Mouse (Mus musculus) embryonic facial prominence, embryonic 15.5 days (tissue): ENCODE data around the gene Tle1. TPM values are rescaled to one million over a fixed set of nuclear protein-coding genes. Genes with fewer than 3 reads are reported as not detected.

Experiments
- ATAC-seq: fragments of 200-750 bp; cut with Nextera tagmentation; 2 replicates; pipeline ENCODE4 v1.8.0; 2017; ENCODE audit warnings: low read depth, moderate TSS enrichment; ENCODE audit not compliant: insufficient number of reproducible peaks, low FRiP score, low TSS enrichment
- H3K27ac ChIP-seq: fragments of 300-500 bp; sonication (generic); replicated peaks from 2 replicates; pipeline ENCODE4 v1.5.1; 2015; ENCODE audit warnings: mild to moderate bottlenecking, inconsistent platforms
- H3K27me3 ChIP-seq: fragments of 300-500 bp; sonication (generic); 2 replicates; pipeline ENCODE4 v1.6.1; 2015; ENCODE audit warnings: inconsistent platforms
- H3K36me3 ChIP-seq: fragments of 300-500 bp; sonication (generic); 2 replicates; pipeline ENCODE4 v1.6.1; 2015; ENCODE audit warnings: mild to moderate bottlenecking, inconsistent platforms
- H3K4me1 ChIP-seq: fragments of 300-500 bp; sonication (generic); 2 replicates; pipeline ENCODE4 v1.6.1; 2015; ENCODE audit warnings: inconsistent platforms
- H3K4me2 ChIP-seq: fragments of 300-500 bp; sonication (generic); replicated peaks from 2 replicates; pipeline ENCODE4 v1.6.1; 2015; ENCODE audit warnings: mild to moderate bottlenecking, inconsistent platforms
- H3K4me3 ChIP-seq: fragments of 300-500 bp; sonication (generic); replicated peaks from 2 replicates; pipeline ENCODE4 v1.5.1; 2015; ENCODE audit warnings: mild to moderate bottlenecking, inconsistent platforms
- H3K9ac ChIP-seq: fragments of 300-500 bp; sonication (generic); 2 replicates; pipeline ENCODE4 v1.6.1; 2015; ENCODE audit warnings: inconsistent platforms
- H3K9me3 ChIP-seq: fragments of 300-500 bp; sonication (generic); replicated peaks from 2 replicates; pipeline ENCODE4 v1.6.1; 2016; ENCODE audit warnings: inconsistent platforms
- whole genome bisulfite sequencing: fragments of 180-500 bp; shearing (Covaris S2); methylation state at CpG from one replicate; pipeline ENCODE4 v1.1.7; 2015; 5-methylcytosine and 5-hydroxymethylcytosine counted together
- polyA plus RNA-seq: library from polyadenylated mRNA; unstranded; fragments of >200 nt; fragmentation: Nextera tagmentation; extraction: Ambion mirVana; gene quantifications from 2 replicates; pipeline ENCODE4 v1.2.1, GENCODE M21; 2015

Gene Tle1
- 25.8 and 28.9 TPM in 2 replicates for polyA plus RNA-seq

- ATAC-seq = peak; percentile 98
- peaks cover 35% of the 10 kb centered on the region for H3K4me1 ChIP-seq
- no peaks in the 10 kb centered on the region for H3K9me3 ChIP-seq
- peak within 1 kb of the TSS; percentile 83 for H3K9ac ChIP-seq
- H3K27ac ChIP-seq = peak within 1 kb of the TSS; percentile 96
- H3K27me3 ChIP-seq = no peaks in the 10 kb centered on the region
- no peaks in the 10 kb centered on the region for H3K36me3 ChIP-seq
- peak within 1 kb of the TSS; percentile 81 for H3K4me3 ChIP-seq
- under 1% methylated on average over 102 of the region's 107 CpGs for WGBS
- peak within 1 kb of the TSS; percentile 76 for H3K4me2 ChIP-seq
Measured at GRCm38 (mm10) chr4:72200559-72201409, at the start of gene Tle1. TSS of gene Tle1 (minus strand) at chr4:72200919.

- no peak overlapping the region for H3K27ac ChIP-seq
Measured at GRCm38 (mm10) chr4:72233584-72234219, 33.0 kb upstream of the Tle1 start.

GRCm38 (mm10) chr4:72232206-72232605, 31.5 kb upstream of the Tle1 start:
- Histone ChIP-seq H3K4me3 (no peak overlapping the region), H3K4me2 (no peak overlapping the region), H3K4me1 (no peaks in the 10 kb centered on the region), H3K27ac (no peak overlapping the region), H3K36me3 (no peaks in the 10 kb centered on the region), H3K27me3 (no peaks in the 10 kb centered on the region), H3K9me3 (no peaks in the 10 kb centered on the region), H3K9ac (no peak overlapping the region)
- 70% methylated on average over 3 of the region's 3 CpGs for WGBS
- no peak for ATAC-seq

More at GRCm38 (mm10) chr4:72233584-72234219, 33.0 kb upstream of the Tle1 start:
- Histone ChIP-seq H3K36me3 (no peaks in the 10 kb centered on the region), H3K9ac (no peak overlapping the region), H3K4me2 (no peak overlapping the region), H3K9me3 (no peaks in the 10 kb centered on the region), H3K4me1 (no peaks in the 10 kb centered on the region), H3K27me3 (no peaks in the 10 kb centered on the region), H3K4me3 (no peak overlapping the region)
- no peak for ATAC-seq
- WGBS = 52% methylated on average over 4 of the region's 4 CpGs

- Histone ChIP-seq H3K4me3 (no peak overlapping the region), H3K27ac (no peak overlapping the region), H3K4me2 (no peak overlapping the region), H3K9me3 (no peaks in the 10 kb centered on the region), H3K9ac (no peak overlapping the region), H3K36me3 (no peaks in the 10 kb centered on the region), H3K27me3 (no peaks in the 10 kb centered on the region), H3K4me1 (no peaks in the 10 kb centered on the region)
- ATAC-seq = no peak
Measured at GRCm38 (mm10) chr4:72230832-72231231, 30.1 kb upstream of the Tle1 start.

- Histone ChIP-seq H3K9ac (no peak overlapping the region), H3K36me3 (no peaks in the 10 kb centered on the region), H3K4me1 (no peaks in the 10 kb centered on the region), H3K27me3 (no peaks in the 10 kb centered on the region), H3K27ac (no peak overlapping the region), H3K4me3 (no peak overlapping the region), H3K9me3 (no peaks in the 10 kb centered on the region), H3K4me2 (no peak overlapping the region)
- ATAC-seq = no peak
- WGBS = 84% methylated on average over 3 of the region's 3 CpGs
Measured at GRCm38 (mm10) chr4:72221629-72222028, 20.9 kb upstream of the Tle1 start.

GRCm38 (mm10) chr4:72204420-72205045, 3.8 kb upstream of the Tle1 start:
- peaks cover 16% of the 10 kb centered on the region for H3K4me1 ChIP-seq
- no peak overlapping the region for H3K9ac ChIP-seq
- H3K27ac ChIP-seq = no peak overlapping the region
- no peak for ATAC-seq
- no peaks in the 10 kb centered on the region for H3K9me3 ChIP-seq
- no peaks in the 10 kb centered on the region for H3K36me3 ChIP-seq
- peak overlapping the region; percentile 33 for H3K4me2 ChIP-seq
- WGBS = 14% methylated on average over 6 of the region's 6 CpGs
- peaks cover 6% of the 10 kb centered on the region; the same call in 1 of the 2 replicates for H3K27me3 ChIP-seq
- peak overlapping the region; percentile 20 for H3K4me3 ChIP-seq

GRCm38 (mm10) chr4:72201521-72201991, 837 bp upstream of the Tle1 start:
- Histone ChIP-seq H3K9me3 (no peaks in the 10 kb centered on the region), H3K9ac (peak overlapping the region; percentile 55), H3K36me3 (no peaks in the 10 kb centered on the region), H3K27me3 (peaks cover 2% of the 10 kb centered on the region; the same call in 1 of the 2 replicates), H3K27ac (peak overlapping the region; percentile 92), H3K4me2 (peak overlapping the region; percentile 76), H3K4me1 (peaks cover 31% of the 10 kb centered on the region), H3K4me3 (peak overlapping the region; percentile 81)
- 0% methylated on average over 24 of the region's 24 CpGs for WGBS
- no peak; the same call in 1 of the 2 replicates for ATAC-seq

- Histone ChIP-seq H3K36me3 (no peaks in the 10 kb centered on the region), H3K27ac (peak overlapping the region; percentile 96), H3K9me3 (no peaks in the 10 kb centered on the region), H3K4me3 (peak overlapping the region; percentile 81), H3K4me1 (peaks cover 38% of the 10 kb centered on the region), H3K27me3 (no peaks in the 10 kb centered on the region), H3K4me2 (peak overlapping the region; percentile 76), H3K9ac (peak overlapping the region; percentile 83)
- under 1% methylated on average over 103 of the region's 103 CpGs for WGBS
- ATAC-seq = no peak
Measured at GRCm38 (mm10) chr4:72199571-72200558, 854 bp downstream of the Tle1 start.

- WGBS = under 1% methylated on average over 22 of the region's 22 CpGs
- H3K27ac ChIP-seq = peak overlapping the region; percentile 96
- peak overlapping the region; percentile 76 for H3K4me2 ChIP-seq
- H3K9ac ChIP-seq = peak overlapping the region; percentile 83
- H3K4me1 ChIP-seq = peaks cover 31% of the 10 kb centered on the region
- no peaks in the 10 kb centered on the region for H3K27me3 ChIP-seq
- H3K4me3 ChIP-seq = peak overlapping the region; percentile 81
- H3K9me3 ChIP-seq = no peaks in the 10 kb centered on the region
- H3K36me3 ChIP-seq = no peaks in the 10 kb centered on the region
- peak; percentile 52; the same call in 1 of the 2 replicates for ATAC-seq
Measured at GRCm38 (mm10) chr4:72198877-72199411, 1.8 kb downstream of the Tle1 start.
